Mouse (Mus musculus): Measurements from ENCODE around the gene 1600002K03Rik. TPM values are rescaled to one million over a fixed set of nuclear protein-coding genes. Genes with fewer than 3 reads are reported as not detected.
"Not testable (repeated sequence)": the region's sequence is repeated elsewhere in the genome, so short reads cannot be mapped to it uniquely, and the experiment has no call there.

1600002K03Rik gene
- polyA plus RNA-seq, 1 experiment = 7.6 TPM

DNA sequence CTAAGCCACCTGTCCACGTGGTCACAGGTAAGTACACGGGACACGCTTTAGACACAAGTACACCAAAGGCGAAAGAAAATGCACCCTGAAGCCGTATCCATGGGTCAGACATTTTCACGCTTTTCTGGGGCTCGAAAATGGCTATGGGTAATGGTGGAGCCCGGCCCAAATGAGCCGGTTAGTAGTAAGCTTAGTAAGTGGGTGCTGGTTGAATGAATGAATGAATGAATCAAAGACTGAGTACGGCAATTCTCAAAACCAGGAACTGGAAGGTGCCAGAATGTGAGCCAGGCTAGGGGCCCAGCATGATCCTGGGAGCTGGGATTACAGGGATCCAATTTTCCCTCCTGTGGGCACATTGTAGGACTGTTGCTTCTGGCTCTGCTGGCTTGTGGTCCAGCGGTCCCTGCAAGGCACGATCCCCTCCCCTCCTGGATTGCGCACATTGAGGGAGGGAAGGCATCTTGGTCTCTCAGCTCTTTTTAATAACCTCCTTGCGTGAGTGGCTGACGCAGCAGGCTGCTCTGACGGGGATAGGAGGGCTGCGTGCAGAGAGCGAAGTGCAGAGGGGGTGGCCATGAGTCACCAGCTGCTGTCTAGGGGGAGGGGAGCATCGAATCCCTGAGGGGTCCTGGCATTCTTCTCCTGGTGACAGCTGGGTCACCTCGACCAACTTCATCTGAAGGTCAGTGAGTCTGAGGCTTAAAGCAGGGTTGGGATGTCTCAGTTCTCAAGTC is 7.2 kb upstream of the 1600002K03Rik start, which contains the start of gene Cirbp:
Gene Cirbp, plus strand, starts transcription at position 594 of the 737 bp plus-strand sequence.
- no peaks in the 10 kb centered on the region for H3K9me3 ChIP-seq (replicated peaks; ENCODE audit: control insufficient read depth, insufficient read depth, low read length, poor library complexity, severe bottlenecking)
- H3K4me1 ChIP-seq (ENCODE audit: control insufficient read depth, insufficient read depth, low read length) = peaks cover 7% of the 10 kb centered on the region
- H3K36me3 ChIP-seq (ENCODE audit: control insufficient read depth, insufficient read depth, low read length, poor library complexity, severe bottlenecking) = peaks cover 10% of the 10 kb centered on the region
- TF ChIP-seq POLR2A (IDR thresholded peaks at IDR 0.05; ENCODE audit: insufficient read depth, low read length) (no peak), EP300 (IDR thresholded peaks at IDR 0.05; ENCODE audit: insufficient read depth, low read depth, low read length) (0 out of 2 replicates have a peak, but pooled peaks have one; percentile 40)
- no peaks in the 10 kb centered on the region for H3K27me3 ChIP-seq (ENCODE audit: control insufficient read depth, insufficient read depth, low read length, poor library complexity, severe bottlenecking)
- H3K27ac ChIP-seq (ENCODE audit: insufficient read depth, low read length) = no peak within 1 kb of the TSS
- H3K9ac ChIP-seq (ENCODE audit: low read depth, poor library complexity, severe bottlenecking) = no peak within 1 kb of the TSS
- peak within 1 kb of the TSS; percentile 7 for H3K4me3 ChIP-seq (ENCODE audit: low read depth, low read length)

- not testable (repeated sequence) for H3K9ac ChIP-seq (ENCODE audit: low read depth, poor library complexity, severe bottlenecking); H3K9me3 ChIP-seq (replicated peaks; ENCODE audit: control insufficient read depth, insufficient read depth, low read length, poor library complexity, severe bottlenecking); H3K4me3 ChIP-seq (ENCODE audit: low read depth, low read length); H3K27ac ChIP-seq (ENCODE audit: insufficient read depth, low read length); H3K27me3 ChIP-seq (ENCODE audit: control insufficient read depth, insufficient read depth, low read length, poor library complexity, severe bottlenecking); H3K4me1 ChIP-seq (ENCODE audit: control insufficient read depth, insufficient read depth, low read length)
- peaks cover 11% of the 10 kb centered on the region for H3K36me3 ChIP-seq (ENCODE audit: control insufficient read depth, insufficient read depth, low read length, poor library complexity, severe bottlenecking)
These were observed 6.6 kb upstream of the 1600002K03Rik start for GRCm38 (mm10) chr10:80166136-80166535.

GRCm38 (mm10) chr10:80167460-80168037 is 5.2 kb upstream of the 1600002K03Rik start:
- TF ChIP-seq POLR2A (IDR thresholded peaks at IDR 0.05; ENCODE audit: insufficient read depth, low read length) (peak; percentile 97), EP300 (IDR thresholded peaks at IDR 0.05; ENCODE audit: insufficient read depth, low read depth, low read length) (0 out of 2 replicates have a peak, but pooled peaks have one; percentile 34), CTCF (IDR thresholded peaks at IDR 0.05; ENCODE audit: low read depth, low read length) (no peak)
- Histone ChIP-seq H3K9ac (ENCODE audit: low read depth, poor library complexity, severe bottlenecking) (peak overlapping the region; percentile 93), H3K4me1 (ENCODE audit: control insufficient read depth, insufficient read depth, low read length) (peaks cover 9% of the 10 kb centered on the region)

DNA sequence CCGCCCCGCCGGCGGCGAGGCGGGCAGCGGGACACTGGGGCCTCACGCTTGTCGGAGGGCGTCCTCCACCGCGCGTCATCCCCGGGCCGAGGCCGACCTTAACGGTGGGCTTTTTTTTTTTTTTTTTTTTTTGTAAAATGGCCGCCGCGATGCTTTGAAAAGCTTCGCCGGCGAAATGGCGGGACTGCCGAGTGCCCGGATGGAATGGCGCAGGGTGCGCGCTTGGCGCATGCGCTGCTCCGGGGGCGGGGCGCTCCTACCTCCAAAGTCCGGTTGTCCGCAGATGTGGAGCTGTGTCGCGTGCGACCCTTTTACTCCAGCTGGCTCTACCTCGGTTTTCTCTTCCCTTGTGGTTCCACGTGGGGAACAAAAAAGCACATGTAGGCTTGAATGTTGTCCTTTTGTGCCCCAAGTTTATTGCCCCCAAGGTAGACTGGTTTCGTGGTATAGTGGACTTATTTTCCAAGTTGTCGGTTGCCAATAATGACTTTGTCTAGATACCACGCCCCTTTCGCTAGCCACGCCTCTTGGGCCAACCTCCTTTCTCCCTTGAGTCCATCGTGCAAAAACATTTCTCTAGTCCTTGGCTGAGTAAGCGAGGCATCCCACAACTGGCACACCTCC is 4.6 kb upstream of the 1600002K03Rik start:
- Histone ChIP-seq H3K36me3 (ENCODE audit: control insufficient read depth, insufficient read depth, low read length, poor library complexity, severe bottlenecking) (peaks cover 11% of the 10 kb centered on the region), H3K27me3 (ENCODE audit: control insufficient read depth, insufficient read depth, low read length, poor library complexity, severe bottlenecking) (no peaks in the 10 kb centered on the region), H3K4me3 (ENCODE audit: low read depth, low read length) (peak overlapping the region; percentile 85), H3K27ac (ENCODE audit: insufficient read depth, low read length) (peak overlapping the region; percentile 48), H3K9me3 (replicated peaks; ENCODE audit: control insufficient read depth, insufficient read depth, low read length, poor library complexity, severe bottlenecking) (no peaks in the 10 kb centered on the region), H3K9ac (ENCODE audit: low read depth, poor library complexity, severe bottlenecking) (peak overlapping the region; percentile 93), H3K4me1 (ENCODE audit: control insufficient read depth, insufficient read depth, low read length) (peaks cover 9% of the 10 kb centered on the region)
- TF ChIP-seq EP300 (IDR thresholded peaks at IDR 0.05; ENCODE audit: insufficient read depth, low read depth, low read length) (0 out of 2 replicates have a peak, but pooled peaks have one; percentile 9), CTCF (IDR thresholded peaks at IDR 0.05; ENCODE audit: low read depth, low read length) (no peak), POLR2A (IDR thresholded peaks at IDR 0.05; ENCODE audit: insufficient read depth, low read length) (no peak)

More at GRCm38 (mm10) chr10:80167460-80168037, 5.2 kb upstream of the 1600002K03Rik start:
- Histone ChIP-seq H3K27ac (ENCODE audit: insufficient read depth, low read length) (peak overlapping the region; percentile 45), H3K27me3 (ENCODE audit: control insufficient read depth, insufficient read depth, low read length, poor library complexity, severe bottlenecking) (no peaks in the 10 kb centered on the region), H3K4me3 (ENCODE audit: low read depth, low read length) (peak overlapping the region; percentile 85), H3K9me3 (replicated peaks; ENCODE audit: control insufficient read depth, insufficient read depth, low read length, poor library complexity, severe bottlenecking) (no peaks in the 10 kb centered on the region), H3K36me3 (ENCODE audit: control insufficient read depth, insufficient read depth, low read length, poor library complexity, severe bottlenecking) (peaks cover 11% of the 10 kb centered on the region)

- Histone ChIP-seq H3K9ac (ENCODE audit: low read depth, poor library complexity, severe bottlenecking) (peak overlapping the region; percentile 93; the same call in 1 of the 2 replicates), H3K27me3 (ENCODE audit: control insufficient read depth, insufficient read depth, low read length, poor library complexity, severe bottlenecking) (no peaks in the 10 kb centered on the region), H3K36me3 (ENCODE audit: control insufficient read depth, insufficient read depth, low read length, poor library complexity, severe bottlenecking) (peaks cover 11% of the 10 kb centered on the region), H3K27ac (ENCODE audit: insufficient read depth, low read length) (no peak overlapping the region), H3K9me3 (replicated peaks; ENCODE audit: control insufficient read depth, insufficient read depth, low read length, poor library complexity, severe bottlenecking) (no peaks in the 10 kb centered on the region), H3K4me1 (ENCODE audit: control insufficient read depth, insufficient read depth, low read length) (peaks cover 5% of the 10 kb centered on the region), H3K4me3 (ENCODE audit: low read depth, low read length) (no peak overlapping the region)
- no peak for TF ChIP-seq POLR2A (IDR thresholded peaks at IDR 0.05; ENCODE audit: insufficient read depth, low read length)
- no peak for TF ChIP-seq EP300 (IDR thresholded peaks at IDR 0.05; ENCODE audit: insufficient read depth, low read depth, low read length)
- no peak for TF ChIP-seq CTCF (IDR thresholded peaks at IDR 0.05; ENCODE audit: low read depth, low read length)
These were observed 3.7 kb upstream of the 1600002K03Rik start for GRCm38 (mm10) chr10:80169070-80169469.

DNA sequence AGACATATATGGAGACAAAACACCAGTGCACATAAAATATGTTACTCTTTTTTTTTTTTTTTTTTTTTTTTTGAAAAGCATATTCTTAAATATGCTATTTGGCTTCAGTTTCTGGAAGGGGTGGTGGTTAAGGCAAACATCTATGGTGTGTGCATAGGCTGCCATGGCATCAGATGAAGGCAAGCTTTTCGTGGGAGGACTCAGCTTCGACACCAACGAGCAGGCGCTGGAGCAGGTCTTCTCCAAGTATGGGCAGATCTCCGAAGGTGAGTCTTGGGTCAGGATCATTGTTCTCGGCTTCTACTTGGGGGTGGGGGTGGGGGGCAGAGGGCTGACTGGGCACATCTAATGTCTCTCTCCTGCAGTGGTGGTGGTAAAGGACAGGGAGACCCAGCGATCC is 3.1 kb upstream of the 1600002K03Rik start:
- H3K27me3 ChIP-seq (ENCODE audit: control insufficient read depth, insufficient read depth, low read length, poor library complexity, severe bottlenecking) = no peaks in the 10 kb centered on the region
- TF ChIP-seq POLR2A (IDR thresholded peaks at IDR 0.05; ENCODE audit: insufficient read depth, low read length) (no peak), CTCF (IDR thresholded peaks at IDR 0.05; ENCODE audit: low read depth, low read length) (no peak), EP300 (IDR thresholded peaks at IDR 0.05; ENCODE audit: insufficient read depth, low read depth, low read length) (no peak)
- peaks cover 4% of the 10 kb centered on the region for H3K4me1 ChIP-seq (ENCODE audit: control insufficient read depth, insufficient read depth, low read length)
- no peaks in the 10 kb centered on the region for H3K9me3 ChIP-seq (replicated peaks; ENCODE audit: control insufficient read depth, insufficient read depth, low read length, poor library complexity, severe bottlenecking)
- no peak overlapping the region for H3K9ac ChIP-seq (ENCODE audit: low read depth, poor library complexity, severe bottlenecking)
- H3K4me3 ChIP-seq (ENCODE audit: low read depth, low read length) = no peak overlapping the region
- peaks cover 11% of the 10 kb centered on the region for H3K36me3 ChIP-seq (ENCODE audit: control insufficient read depth, insufficient read depth, low read length, poor library complexity, severe bottlenecking)
- H3K27ac ChIP-seq (ENCODE audit: insufficient read depth, low read length) = no peak overlapping the region

All from ES-Bruce4 (cell line).